Mouse (Mus musculus) heart, adult 2 months (tissue): Measurements from ENCODE around the gene Lsm14a.
"Not testable (repeated sequence)": the region's sequence is repeated elsewhere in the genome, so short reads cannot be mapped to it uniquely, and the experiment has no call there.

Source experiments
- CTCF ChIP-seq: fragments of 200-600 bp; IDR thresholded peaks from 2 replicates; pipeline ENCODE4 v1.8.1; 2022; ENCODE audit warnings: antibody characterized with exemption, mild to moderate bottlenecking, moderate library complexity
- POLR2A ChIP-seq: fragments of 200-500 bp; IDR thresholded peaks from 2 replicates; pipeline ENCODE4 v1.6.1; 2011; ENCODE audit warnings: mild to moderate bottlenecking, low read depth, low read length, control low read depth; ENCODE audit not compliant: insufficient read depth

GRCm38 (mm10) chr7:34336545-34336944 lies 56.6 kb downstream of the Lsm14a start:
- TF ChIP-seq CTCF = peak; percentile 58
- not testable (repeated sequence) for TF ChIP-seq POLR2A
